Comparison of ENCODE assay signal across 7 mouse cellular contexts in the genomic region with DNA sequence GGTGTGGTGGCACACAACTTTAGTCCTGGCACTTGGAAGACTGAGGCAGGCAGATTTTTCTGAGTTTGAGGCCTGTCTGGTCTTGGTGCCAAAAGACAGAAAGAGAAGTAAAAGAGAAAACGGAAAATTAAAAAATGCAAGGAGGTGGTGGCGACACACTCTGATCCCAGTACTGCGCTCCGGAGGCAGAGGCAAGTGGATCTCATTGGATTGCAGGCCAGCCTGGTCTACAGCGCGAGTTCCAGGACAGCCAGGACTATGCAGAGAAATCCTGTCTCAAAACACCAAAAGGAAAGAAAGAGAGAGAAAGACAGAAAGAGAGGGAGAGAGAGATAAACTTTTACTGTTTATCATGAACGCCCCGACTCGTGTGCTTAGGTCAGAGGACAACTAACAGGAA. TPM values are rescaled to one million over a fixed set of nuclear protein-coding genes. Genes with fewer than 3 reads are reported as not detected.
DNase-seq lines count a peak whose midpoint lies in the region; ATAC-seq and TF ChIP-seq lines count a peak whose summit lies in the region.

No protein-coding gene starts in this region.

- TF ChIP-seq POLR2A in spleen, adult 2 months (IDR thresholded peaks at IDR 0.05; ENCODE audit: low read depth, low read length): no peak

- peaks cover 3% of the 10 kb centered on the region; the same call in 1 of the 2 replicates for H3K4me1 ChIP-seq in spleen, adult 2 months (ENCODE audit: control insufficient read depth, insufficient read depth, insufficient read length)
- H3K4me1 ChIP-seq in forebrain, embryonic 11.5 days (replicated peaks; ENCODE audit: control insufficient read depth, insufficient read depth, low read length): peaks cover 7% of the 10 kb centered on the region; the same call in 1 of the 2 replicates
- H3K4me1 ChIP-seq in limb, embryonic 15.5 days: peaks cover 10% of the 10 kb centered on the region
- H3K4me1 ChIP-seq in stomach, embryonic 16.5 days (ENCODE audit: control insufficient read depth, insufficient read depth, low read length): peaks cover 8% of the 10 kb centered on the region

- DNase-seq in spleen, adult 2 months (ENCODE audit: low read depth in 1 of 2, low spot score in 2 of 2): no peak
- DNase-seq in spleen, postnatal 14 days (ENCODE audit: low spot score in 2 of 2): no peak
- DNase-seq in forebrain, embryonic 11.5 days (ENCODE audit: low spot score): no peak
- no peak for DNase-seq in spleen, postnatal 36 days (ENCODE audit: low spot score in 2 of 2)
- DNase-seq in right cerebral cortex, postnatal 4 days: no peak

- peak; percentile 25; the same call in 1 of the 2 replicates for ATAC-seq in forebrain, embryonic 11.5 days (replicated peaks; ENCODE audit: low FRiP score)
- no peak for ATAC-seq in limb, embryonic 15.5 days (ENCODE audit: insufficient number of reproducible peaks, low FRiP score, low TSS enrichment, low read depth)
- no peak for ATAC-seq in stomach, embryonic 16.5 days (ENCODE audit: insufficient read depth, low FRiP score)

- H3K27me3 ChIP-seq in spleen, adult 2 months (ENCODE audit: control insufficient read depth, insufficient read depth, low read length): no peaks in the 10 kb centered on the region
- no peaks in the 10 kb centered on the region for H3K27me3 ChIP-seq in forebrain, embryonic 11.5 days (ENCODE audit: control insufficient read depth, insufficient read depth, low read length)
- H3K27me3 ChIP-seq in limb, embryonic 15.5 days: no peaks in the 10 kb centered on the region
- H3K27me3 ChIP-seq in stomach, embryonic 16.5 days (ENCODE audit: control insufficient read depth, insufficient read depth, low read length): no peaks in the 10 kb centered on the region

- H3K9ac ChIP-seq in forebrain, embryonic 11.5 days (ENCODE audit: low read length): peak overlapping the region; percentile 60
- peak overlapping the region; percentile 97 for H3K9ac ChIP-seq in limb, embryonic 15.5 days
- H3K9ac ChIP-seq in stomach, embryonic 16.5 days (ENCODE audit: low read length): peak overlapping the region; percentile 96

- H3K36me3 ChIP-seq in spleen, adult 2 months (ENCODE audit: control insufficient read depth, insufficient read depth, low read length): peaks cover 17% of the 10 kb centered on the region
- H3K36me3 ChIP-seq in forebrain, embryonic 11.5 days (ENCODE audit: control insufficient read depth, insufficient read depth, low read length): peaks cover 4% of the 10 kb centered on the region; the same call in 1 of the 2 replicates
- peaks cover 27% of the 10 kb centered on the region for H3K36me3 ChIP-seq in limb, embryonic 15.5 days
- 0 out of 2 replicates have a peak, but pooled peaks cover 4% of the 10 kb centered on the region for H3K36me3 ChIP-seq in stomach, embryonic 16.5 days (ENCODE audit: control insufficient read depth, insufficient read depth, low read length)

- H3K4me3 ChIP-seq in spleen, adult 2 months (ENCODE audit: extremely low read depth, insufficient read depth, insufficient read length): peak overlapping the region; percentile 78
- peak overlapping the region; percentile 96 for H3K4me3 ChIP-seq in forebrain, embryonic 11.5 days (ENCODE audit: low read depth, low read length)
- peak overlapping the region; percentile 99 for H3K4me3 ChIP-seq in limb, embryonic 15.5 days
- H3K4me3 ChIP-seq in stomach, embryonic 16.5 days (replicated peaks; ENCODE audit: low read length): peak overlapping the region; percentile 93

- no peaks in the 10 kb centered on the region for H3K9me3 ChIP-seq in forebrain, embryonic 11.5 days (ENCODE audit: control insufficient read depth, low read length)
- no peaks in the 10 kb centered on the region for H3K9me3 ChIP-seq in limb, embryonic 15.5 days
- H3K9me3 ChIP-seq in stomach, embryonic 16.5 days (replicated peaks; ENCODE audit: control insufficient read depth, low read length): no peaks in the 10 kb centered on the region

- no peak for TF ChIP-seq CTCF in spleen, adult 2 months (IDR thresholded peaks at IDR 0.05; ENCODE audit: extremely low read depth, insufficient read depth, insufficient read length, insufficient replicate concordance)

- WGBS in spleen, adult 2 months: 21% methylated on average over 9 of the region's 9 CpGs
- WGBS in forebrain, embryonic 11.5 days: 67% methylated on average over 9 of the region's 9 CpGs
- WGBS in limb, embryonic 15.5 days: 49% methylated on average over 9 of the region's 9 CpGs
- 45% methylated on average over 9 of the region's 9 CpGs for WGBS in stomach, embryonic 16.5 days

- peak overlapping the region; percentile 88 for H3K4me2 ChIP-seq in forebrain, embryonic 11.5 days (ENCODE audit: low read depth, low read length, severe bottlenecking)
- peak overlapping the region; percentile 83 for H3K4me2 ChIP-seq in limb, embryonic 15.5 days
- H3K4me2 ChIP-seq in stomach, embryonic 16.5 days (ENCODE audit: low read depth, low read length): peak overlapping the region; percentile 63

- peak overlapping the region; percentile 55 for H3K27ac ChIP-seq in spleen, adult 2 months (ENCODE audit: insufficient read depth, low read length)
- H3K27ac ChIP-seq in forebrain, embryonic 11.5 days (ENCODE audit: low read depth, low read length): no peak overlapping the region; the same call in 1 of the 2 replicates
- H3K27ac ChIP-seq in limb, embryonic 15.5 days: peak overlapping the region; percentile 74
- H3K27ac ChIP-seq in stomach, embryonic 16.5 days (ENCODE audit: low read length): peak overlapping the region; percentile 83

RNA-seq across cellular contexts. Expression of a gene that starts 0.5 kb away (rescaled TPM):
- 57.9 and 80.6 TPM in 2 replicates for polyA plus RNA-seq in spleen, adult 2 months (2012; rRNA removed)
- 178 and 181 TPM in 2 replicates for polyA plus RNA-seq in forebrain, embryonic 11.5 days (2014; fragmentation: Nextera tagmentation; extraction: Ambion mirVana)
- polyA plus RNA-seq in limb, embryonic 15.5 days (2015; fragmentation: Nextera tagmentation; extraction: Ambion mirVana): 173 and 176 TPM in 2 replicates
- 170 and 175 TPM in 2 replicates for polyA plus RNA-seq in stomach, embryonic 16.5 days (2015; fragmentation: Nextera tagmentation; extraction: Ambion mirVana)

RNA-seq across cellular contexts. Expression of a gene that starts 9.9 kb away (rescaled TPM):
- 20.8 and 27.9 TPM in 2 replicates for polyA plus RNA-seq in spleen, adult 2 months (2012; rRNA removed)
- polyA plus RNA-seq in forebrain, embryonic 11.5 days (2014; fragmentation: Nextera tagmentation; extraction: Ambion mirVana): 50.1 and 52.9 TPM in 2 replicates
- 65.9 and 69.1 TPM in 2 replicates for polyA plus RNA-seq in limb, embryonic 15.5 days (2015; fragmentation: Nextera tagmentation; extraction: Ambion mirVana)
- 59.9 and 66.2 TPM in 2 replicates for polyA plus RNA-seq in stomach, embryonic 16.5 days (2015; fragmentation: Nextera tagmentation; extraction: Ambion mirVana)

RNA-seq across cellular contexts. Expression of a gene that starts 12.7 kb away (rescaled TPM):
- polyA plus RNA-seq in spleen, adult 2 months (2012; rRNA removed): 0.94 and 1.4 TPM in 2 replicates
- 110 and 112 TPM in 2 replicates for polyA plus RNA-seq in forebrain, embryonic 11.5 days (2014; fragmentation: Nextera tagmentation; extraction: Ambion mirVana)
- polyA plus RNA-seq in limb, embryonic 15.5 days (2015; fragmentation: Nextera tagmentation; extraction: Ambion mirVana): 69.3 and 76.7 TPM in 2 replicates
- 50.2 and 77.0 TPM in 2 replicates for polyA plus RNA-seq in stomach, embryonic 16.5 days (2015; fragmentation: Nextera tagmentation; extraction: Ambion mirVana)

RNA-seq across cellular contexts. Expression of a gene that starts 12.9 kb away (rescaled TPM):
- not detected in 2 replicates for polyA plus RNA-seq in spleen, adult 2 months (2012; rRNA removed)
- polyA plus RNA-seq in forebrain, embryonic 11.5 days (2014; fragmentation: Nextera tagmentation; extraction: Ambion mirVana): not detected in 2 replicates
- not detected in 2 replicates for polyA plus RNA-seq in limb, embryonic 15.5 days (2015; fragmentation: Nextera tagmentation; extraction: Ambion mirVana)
- not detected in 2 replicates for polyA plus RNA-seq in stomach, embryonic 16.5 days (2015; fragmentation: Nextera tagmentation; extraction: Ambion mirVana)

RNA-seq across cellular contexts. Expression of a gene that starts 17.8 kb away (rescaled TPM):
- 11.5 and 15.2 TPM in 2 replicates for polyA plus RNA-seq in spleen, adult 2 months (2012; rRNA removed)
- 124 and 131 TPM in 2 replicates for polyA plus RNA-seq in forebrain, embryonic 11.5 days (2014; fragmentation: Nextera tagmentation; extraction: Ambion mirVana)
- polyA plus RNA-seq in limb, embryonic 15.5 days (2015; fragmentation: Nextera tagmentation; extraction: Ambion mirVana): 76.8 and 80.9 TPM in 2 replicates
- 74.3 and 75.6 TPM in 2 replicates for polyA plus RNA-seq in stomach, embryonic 16.5 days (2015; fragmentation: Nextera tagmentation; extraction: Ambion mirVana)

Comparison
In these comparisons a context has a peak if more than half of its experiments do, and no peak if none do; other contexts are left out.
1. RNA of a gene that starts 12.7 kb away (polyA plus RNA-seq): 110 to 112 TPM in forebrain, embryonic 11.5 days, 50.2 to 77.0 TPM in stomach, embryonic 16.5 days and 69.3 to 76.7 TPM in limb, embryonic 15.5 days; 0.94 to 1.4 TPM in spleen, adult 2 months; every median in the first group is over 10 times any median in the second.
2. Peak in every context shown above with its lines, with median percentiles within 50 percentile points of each other: H3K4me3 ChIP-seq, H3K4me2 ChIP-seq and H3K9ac ChIP-seq.